Mouse (Mus musculus) layer of hippocampus, adult 2 months (tissue): Measurements from ENCODE around the gene Tbc1d20. TPM values are rescaled to one million over a fixed set of nuclear protein-coding genes. Genes with fewer than 3 reads are reported as not detected.
"Not testable (repeated sequence)": the region's sequence is repeated elsewhere in the genome, so short reads cannot be mapped to it uniquely, and the experiment has no call there.

Experiments
- DNase-seq, 2 experiments: peaks; one replicate each; pipeline ENCODE4 v3.0.0; 2022; ENCODE audit warnings: low spot score in 2 of 2
- H3K27ac ChIP-seq: fragments of 200-600 bp; 2 replicates; pipeline ENCODE4 v1.8.1; 2022
- H3K4me3 ChIP-seq: fragments of 200-600 bp; 2 replicates; pipeline ENCODE4 v1.8.1; 2022; ENCODE audit warnings: mild to moderate bottlenecking
- CTCF ChIP-seq: fragments of 200-600 bp; conservative IDR thresholded peaks from 2 replicates; pipeline ENCODE4 v1.8.1; 2022; ENCODE audit warnings: antibody characterized with exemption, mild to moderate bottlenecking, moderate library complexity
- total RNA-seq, 2 experiments: library from RNA; stranded (reverse); gene quantifications; 2 replicates each; pipeline ENCODE4 v1.2.3; 2021

Tbc1d20 gene
- total RNA-seq, 2 experiments from 2014 or later = 51.1 to 54.6 TPM

- Histone ChIP-seq H3K4me3 (no peak overlapping the region), H3K27ac (no peak overlapping the region)
- no peak for TF ChIP-seq CTCF
- no peak for DNase-seq
These were observed 55.6 kb downstream of the Tbc1d20 start for GRCm38 (mm10) chr2:152349205-152349604.

- no peak for TF ChIP-seq CTCF
- H3K27ac ChIP-seq = no peak overlapping the region
- no peak overlapping the region for H3K4me3 ChIP-seq
- DNase-seq = no peak
These were observed 56.4 kb downstream of the Tbc1d20 start for GRCm38 (mm10) chr2:152349842-152350540.

GRCm38 (mm10) chr2:152357254-152357653, 63.6 kb downstream of the Tbc1d20 start:
- no peak for TF ChIP-seq CTCF
- Histone ChIP-seq H3K27ac (no peak overlapping the region), H3K4me3 (no peak overlapping the region)
- no peak for DNase-seq

- peak; percentile 40 for TF ChIP-seq CTCF
- DNase-seq, H3K27ac ChIP-seq, H3K4me3 ChIP-seq: not testable (repeated sequence)
These were observed 65.3 kb downstream of the Tbc1d20 start for GRCm38 (mm10) chr2:152358977-152359376.

- DNase-seq = no peak
- TF ChIP-seq CTCF = no peak
- Histone ChIP-seq H3K27ac (no peak overlapping the region), H3K4me3 (no peak overlapping the region)
These were observed 66.0 kb downstream of the Tbc1d20 start for GRCm38 (mm10) chr2:152359616-152360015.

- no peak for DNase-seq
- Histone ChIP-seq H3K4me3 (no peak overlapping the region), H3K27ac (0 out of 2 replicates have a peak overlapping the region, but pooled peaks have one; percentile 43)
- TF ChIP-seq CTCF = no peak
These were observed 66.7 kb downstream of the Tbc1d20 start for GRCm38 (mm10) chr2:152360271-152360775.

GRCm38 (mm10) chr2:152361193-152361592, 67.6 kb downstream of the Tbc1d20 start:
- no peak overlapping the region for H3K4me3 ChIP-seq
- no peak for DNase-seq
- no peak for TF ChIP-seq CTCF
- no peak overlapping the region for H3K27ac ChIP-seq

Other genes with a start within 250 kb of the Tbc1d20 start
- gene Scrt2, start 212.3 kb upstream of the Tbc1d20 start, total RNA-seq = 10 to 100 TPM; 24.4 to 25.4 TPM
- gene Srxn1, start 188.3 kb upstream of the Tbc1d20 start, total RNA-seq = 10 to 100 TPM; 76.0 to 80.6 TPM
- 1 to 10 TPM; 2.7 to 5.1 TPM for gene Tcf15, start 150.3 kb upstream of the Tbc1d20 start, total RNA-seq
- 10 to 100 TPM; 95.3 to 97.7 TPM for gene Csnk2a1, start 67.0 kb upstream of the Tbc1d20 start, total RNA-seq
- 100 to 1,000 TPM; 103 to 125 TPM for gene Rbck1, start 38.8 kb downstream of the Tbc1d20 start, total RNA-seq
- under 1 TPM; 0.41 to 0.54 TPM for gene Trib3, start 50.2 kb downstream of the Tbc1d20 start, total RNA-seq
- gene Nrsn2, start 82.8 kb downstream of the Tbc1d20 start, total RNA-seq = 10 to 100 TPM; 66.3 to 83.0 TPM
- 10 to 100 TPM; 16.5 to 19.5 TPM for gene Sox12, start 104.2 kb downstream of the Tbc1d20 start, total RNA-seq
- gene Zcchc3, start 121.2 kb downstream of the Tbc1d20 start, total RNA-seq = 10 to 100 TPM in 1 of 2 experiments, 1 to 10 TPM in 1; 9.9 to 10.1 TPM
- 1 to 10 TPM; 2.4 to 3.2 TPM for gene 6820408C15Rik, start 121.8 kb downstream of the Tbc1d20 start, total RNA-seq
- not detected for gene Defb23, start 170.8 kb downstream of the Tbc1d20 start, total RNA-seq
- gene Defb20, start 183.2 kb downstream of the Tbc1d20 start, total RNA-seq = not detected
- gene Defb22, start 196.3 kb downstream of the Tbc1d20 start, total RNA-seq = not detected
- not detected for gene Defb26, start 217.9 kb downstream of the Tbc1d20 start, total RNA-seq
- not detected for gene Defb28, start 224.4 kb downstream of the Tbc1d20 start, total RNA-seq
- not detected for gene Defb29, start 246.3 kb downstream of the Tbc1d20 start, total RNA-seq